Mouse (Mus musculus): Measurements from ENCODE around the gene Gm13287. TPM values are rescaled to one million over a fixed set of nuclear protein-coding genes. Genes with fewer than 3 reads are reported as not detected.

The Gm13287 gene
- polyA plus RNA-seq (2012; rRNA removed), result not detected in 2 replicates

GRCm38 (mm10) chr4:88802954-88803353, at the start of gene Gm13287:
Gm13287 (plus strand) TSS chr4:88803254.

GRCm38 (mm10) chr4:88754818-88755340, 48.2 kb upstream of the Gm13287 start, which contains the start of gene Gm13271:
Gm13271 (plus strand) TSS chr4:88754868.

GRCm38 (mm10) chr4:88759610-88760268, 43.3 kb upstream of the Gm13287 start, which contains the start of gene Gm13283:
Gm13283 (plus strand) TSS chr4:88760119.

GRCm38 (mm10) chr4:88773534-88773933, 29.5 kb upstream of the Gm13287 start, which contains the start of gene Gm13290:
Gm13290 (plus strand) TSS chr4:88773834.

GRCm38 (mm10) chr4:88776622-88777021, 26.4 kb upstream of the Gm13287 start, which contains the start of gene Gm13289:
Gm13289 (plus strand) TSS chr4:88776922.

GRCm38 (mm10) chr4:88779550-88779949, 23.5 kb upstream of the Gm13287 start, which contains the start of gene Gm13272:
Gm13272 (plus strand) TSS chr4:88779850.

GRCm38 (mm10) chr4:88781831-88782230, 21.2 kb upstream of the Gm13287 start, which contains the start of gene Ifnz:
Ifnz (plus strand) TSS chr4:88782131.

GRCm38 (mm10) chr4:88785409-88785808, 17.6 kb upstream of the Gm13287 start, which contains the start of gene Gm13276:
Gm13276 (plus strand) TSS chr4:88785709.

GRCm38 (mm10) chr4:88788402-88788801, 14.7 kb upstream of the Gm13287 start, which contains the start of gene Gm13277:
Gm13277 (plus strand) TSS chr4:88788632.

GRCm38 (mm10) chr4:88791250-88791649, 11.8 kb upstream of the Gm13287 start, which contains the start of gene Gm13278:
Gm13278 (plus strand) TSS chr4:88791550.

GRCm38 (mm10) chr4:88793936-88794675, 8.9 kb upstream of the Gm13287 start, which contains the start of gene Gm13275:
Gm13275 (plus strand) TSS chr4:88794487.

GRCm38 (mm10) chr4:88797097-88797496, 6.0 kb upstream of the Gm13287 start, which contains the start of gene Gm13279:
Gm13279 (plus strand) TSS chr4:88797397.

GRCm38 (mm10) chr4:88799365-88799764, 3.7 kb upstream of the Gm13287 start, which contains the start of gene Gm13285:
Gm13285 (plus strand) TSS chr4:88799665.

GRCm38 (mm10) chr4:88805231-88805630, 2.2 kb downstream of the Gm13287 start, which contains the start of gene Gm13288:
Gm13288 (plus strand) TSS chr4:88805531.

GRCm38 (mm10) chr4:88815928-88816327, 12.9 kb downstream of the Gm13287 start, which contains the start of gene Ifna7:
Ifna7 (plus strand) TSS chr4:88816228.

GRCm38 (mm10) chr4:88819659-88820058, 16.6 kb downstream of the Gm13287 start, which contains the start of gene Ifna11:
Ifna11 (plus strand) TSS chr4:88819959.

GRCm38 (mm10) chr4:88827116-88827515, 24.1 kb downstream of the Gm13287 start, which contains the start of gene Ifna6:
Ifna6 (plus strand) TSS chr4:88827416.

GRCm38 (mm10) chr4:88835225-88835624, 32.2 kb downstream of the Gm13287 start, which contains the start of gene Ifna5:
Ifna5 (plus strand) TSS chr4:88835525.

GRCm38 (mm10) chr4:88841438-88841911, 38.4 kb downstream of the Gm13287 start, which contains the start of gene Ifna4:
Ifna4 (plus strand) TSS chr4:88841861.

GRCm38 (mm10) chr4:88849698-88850097, 46.6 kb downstream of the Gm13287 start, which contains the start of gene Ifna1:
Ifna1 (plus strand) TSS chr4:88850087.

Data from central nervous system, embryonic 18 days (tissue).